Mouse (Mus musculus) ES-E14 (cell line): ENCODE results near the gene Dock6.

Experiments used
- MAFK ChIP-seq: IDR thresholded peaks from 2 replicates; pipeline ENCODE4 v1.6.1; 2014; ENCODE audit warnings: mild to moderate bottlenecking, low read depth, low read length, inconsistent platforms; ENCODE audit not compliant: insufficient read depth
- ZNF384 ChIP-seq: IDR thresholded peaks from 2 replicates; pipeline ENCODE4 v1.6.1; 2012; ENCODE audit warnings: low read depth, low read length, inconsistent platforms

DNA sequence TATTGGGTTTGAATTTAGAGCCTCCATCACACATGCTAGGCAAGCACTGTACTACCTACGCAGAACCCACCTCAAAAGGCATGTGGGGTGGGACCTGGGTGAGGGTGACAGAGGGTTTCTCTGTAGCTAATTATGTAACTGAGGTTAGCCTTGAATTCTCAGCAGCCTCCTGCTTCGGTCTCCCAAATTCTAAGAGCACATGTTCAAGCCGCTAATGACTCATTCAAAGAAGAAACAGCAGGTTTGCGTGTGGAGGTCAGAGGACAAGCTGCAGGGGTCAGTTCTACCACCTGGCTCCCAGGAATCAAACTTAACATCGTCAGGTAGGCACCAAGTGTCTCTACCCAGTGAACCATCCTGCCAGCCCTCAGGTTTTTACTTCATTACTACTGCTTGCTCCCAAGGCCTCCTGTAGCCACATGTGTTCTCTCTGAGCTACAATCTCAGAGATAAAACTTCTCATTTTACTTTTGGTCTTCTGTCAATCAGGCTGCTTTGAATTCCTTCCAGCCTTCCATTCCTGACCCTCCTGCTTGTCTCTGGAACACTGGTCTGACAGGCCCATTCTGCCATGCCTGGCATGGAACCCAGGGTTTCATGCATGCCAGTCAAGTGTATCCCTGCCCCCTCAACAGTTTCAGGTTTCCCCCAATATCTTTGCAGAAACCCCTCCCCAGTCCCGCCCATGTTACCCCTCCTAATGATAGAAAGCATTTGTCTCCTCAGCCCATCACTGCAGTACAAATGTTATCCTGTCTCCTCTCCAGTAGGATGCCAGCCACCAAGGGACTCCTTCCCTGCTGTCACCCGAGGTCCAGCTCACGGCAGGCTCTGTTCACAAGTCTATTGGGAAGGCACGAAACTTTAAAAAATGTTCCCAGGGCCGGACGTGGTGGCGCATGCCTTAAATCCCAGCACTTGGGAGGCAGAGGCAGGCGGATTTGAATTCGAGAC is 93.6 kb downstream of the Dock6 start:
- no peak for TF ChIP-seq MAFK
- TF ChIP-seq ZNF384 = no peak
